Mouse (Mus musculus): ENCODE measurements at regions not wholly inside any gene's neighbourhood (a gene's known extent, or its start where the extent isn't known, plus 50 kb on each side); places are given as distances from the start of the nearest gene placed in this dataset.
A peak's percentile ranks its signal among the peaks of the same experiment; 100 is the strongest.

DNA sequence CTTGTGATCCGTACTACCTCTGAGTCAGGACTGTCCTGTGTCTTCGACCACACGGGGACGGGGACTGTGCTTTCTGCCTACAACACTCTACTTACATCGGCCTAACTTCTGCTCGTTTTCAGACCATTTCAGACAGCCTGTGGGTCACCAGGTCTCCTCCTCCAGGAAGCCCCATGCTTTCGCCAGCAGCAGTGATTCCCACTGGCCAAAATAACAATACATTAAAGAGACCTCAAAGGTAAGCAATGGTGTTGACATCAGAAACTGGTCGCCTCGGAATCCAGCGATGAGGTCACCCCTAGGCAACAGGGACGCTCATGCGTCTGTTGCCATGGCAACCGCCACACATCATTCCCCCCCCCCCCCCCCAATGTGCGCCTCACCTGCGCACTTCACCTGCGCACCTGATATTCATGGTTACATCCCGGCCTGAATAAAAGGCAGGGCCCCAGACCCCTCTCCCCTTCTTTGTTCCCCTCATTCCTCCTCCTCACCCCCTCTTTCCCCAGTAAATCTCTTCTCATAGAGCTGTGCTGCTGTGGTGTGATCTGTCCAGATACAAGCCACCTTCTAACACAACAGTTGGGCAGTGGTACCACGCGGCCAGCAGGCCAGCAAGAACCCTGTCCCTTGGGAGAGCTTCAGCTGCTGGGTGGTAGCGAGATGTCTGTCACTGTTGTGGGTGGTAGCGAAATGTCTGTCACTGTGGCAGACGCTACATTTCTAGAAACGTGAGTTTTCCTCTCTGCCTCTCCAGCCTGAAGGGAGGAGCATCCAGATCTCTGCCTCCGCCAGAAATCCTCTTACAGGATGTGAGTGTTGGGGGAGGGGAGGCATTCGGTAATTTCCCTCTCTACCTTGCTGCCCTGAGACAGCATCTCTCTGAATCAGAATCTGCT lies 145.0 kb downstream of the Setd4 start:
- no peak for DNase-seq (ENCODE audit: low spot score in 2 of 2)

DNA sequence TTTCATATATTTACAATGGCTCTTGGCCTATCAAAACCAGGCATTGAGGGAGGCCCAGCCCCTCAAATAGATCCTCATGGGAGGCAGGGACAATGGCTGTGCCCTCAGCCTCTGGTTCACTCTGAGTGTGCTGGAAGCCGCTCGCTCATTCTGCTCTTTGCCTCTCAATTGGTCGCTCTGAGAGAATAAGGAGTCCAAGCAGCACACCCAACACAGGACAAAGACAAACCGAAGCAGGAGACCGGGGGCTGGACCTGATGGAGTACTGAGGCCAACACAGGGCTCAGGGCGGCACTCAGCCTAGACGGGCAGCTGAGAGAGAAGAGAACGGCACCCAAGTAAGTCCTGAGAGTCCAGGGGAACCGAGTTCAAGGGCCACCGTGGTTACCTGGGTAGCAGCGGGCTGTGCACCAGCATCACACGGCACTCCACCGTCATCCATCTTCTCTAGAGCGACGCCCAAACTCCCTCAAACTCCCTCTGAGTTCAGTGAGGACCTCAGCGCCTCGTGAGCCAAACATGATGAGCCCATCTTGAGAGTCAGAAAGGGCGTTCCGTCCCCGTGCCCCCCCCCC lies 145.8 kb downstream of the Setd4 start:
- DNase-seq (ENCODE audit: low spot score in 2 of 2): no peak

GRCm38 (mm10) chr16:93456706-93457425 lies 147.0 kb downstream of the Setd4 start:
- DNase-seq (ENCODE audit: low spot score in 2 of 2): no peak

GRCm38 (mm10) chr16:93454080-93454997 lies 149.5 kb downstream of the Setd4 start:
- DNase-seq (ENCODE audit: low spot score in 2 of 2): peak; percentile 69 to 90

GRCm38 (mm10) chr16:93453056-93453455 lies 150.8 kb downstream of the Setd4 start:
- no peak for DNase-seq (ENCODE audit: low spot score in 2 of 2)

- DNase-seq (ENCODE audit: low spot score in 2 of 2): no peak
Observed at GRCm38 (mm10) chr16:93450896-93451295, 153.0 kb downstream of the Setd4 start.

DNA sequence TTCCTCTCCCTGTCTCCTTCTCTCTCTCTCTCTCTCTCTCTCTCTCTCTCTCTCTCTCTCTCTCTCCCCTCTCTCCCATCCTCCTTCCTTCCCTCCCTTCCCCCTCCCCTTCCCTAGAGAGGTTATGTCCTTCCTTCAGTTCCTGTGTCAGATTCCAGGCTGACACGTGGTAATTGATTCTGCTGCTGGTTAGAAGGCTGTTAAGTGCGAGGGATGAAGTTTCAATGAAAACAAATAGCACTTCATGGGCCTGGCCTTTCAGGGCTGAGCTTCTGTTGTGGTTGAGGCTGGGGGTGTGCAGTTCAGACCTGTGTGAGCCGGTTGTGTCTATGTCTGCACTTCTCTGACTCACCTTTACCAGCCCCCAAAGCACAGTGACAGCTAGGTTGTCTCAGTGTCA lies 153.9 kb downstream of the Setd4 start:
- no peak for DNase-seq (ENCODE audit: low spot score in 2 of 2)

GRCm38 (mm10) chr16:93448124-93448523 lies 155.7 kb downstream of the Setd4 start:
- no peak for DNase-seq (ENCODE audit: low spot score in 2 of 2)

DNA sequence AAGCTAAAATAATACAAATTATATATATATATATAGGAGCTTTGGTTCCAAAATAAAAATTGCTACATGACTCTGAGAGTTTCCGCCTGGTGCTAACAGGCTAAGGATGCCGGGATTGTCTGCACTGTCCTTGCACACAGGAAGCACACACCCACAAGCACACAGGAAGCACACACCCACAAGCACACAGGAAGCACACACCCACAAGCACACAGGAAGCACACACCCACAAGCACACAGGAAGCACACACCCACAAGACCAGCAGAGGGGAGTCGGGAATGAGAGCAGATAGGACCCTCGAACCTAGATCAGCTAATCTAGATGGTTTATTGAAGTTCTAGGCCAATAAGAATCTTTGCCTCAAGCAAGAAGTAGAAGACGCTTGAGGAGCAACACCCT lies 156.9 kb downstream of the Setd4 start:
- no peak for DNase-seq (ENCODE audit: low spot score in 2 of 2)

DNA sequence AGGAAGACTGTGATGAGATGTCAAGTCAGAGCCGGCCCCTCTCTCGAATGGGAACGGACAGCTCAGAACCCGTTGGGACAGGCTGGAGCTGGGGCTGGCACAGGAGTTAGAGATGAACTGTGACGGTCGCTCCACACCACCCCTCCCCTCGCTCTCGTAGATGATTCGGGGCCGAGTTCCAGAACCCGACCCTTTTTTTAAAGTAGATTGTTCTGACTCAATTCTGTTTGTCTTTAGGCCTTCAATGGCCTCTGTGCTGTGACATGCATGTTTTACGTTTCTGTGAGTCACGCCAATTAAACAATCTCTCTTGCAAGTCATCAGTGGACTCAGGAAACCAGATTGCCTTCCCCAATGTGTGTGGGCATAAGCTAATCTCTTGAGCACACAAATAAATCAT lies 157.7 kb downstream of the Setd4 start:
- no peak for DNase-seq (ENCODE audit: low spot score in 2 of 2)

- DNase-seq (ENCODE audit: low spot score in 2 of 2): no peak
Observed at GRCm38 (mm10) chr16:93442837-93443236, 161.0 kb downstream of the Setd4 start.

- DNase-seq (ENCODE audit: low spot score in 2 of 2): no peak
Observed at GRCm38 (mm10) chr16:93437608-93438425, 166.0 kb downstream of the Setd4 start.

GRCm38 (mm10) chr16:93436732-93437131 lies 167.1 kb downstream of the Setd4 start:
- no peak for DNase-seq (ENCODE audit: low spot score in 2 of 2)

DNA sequence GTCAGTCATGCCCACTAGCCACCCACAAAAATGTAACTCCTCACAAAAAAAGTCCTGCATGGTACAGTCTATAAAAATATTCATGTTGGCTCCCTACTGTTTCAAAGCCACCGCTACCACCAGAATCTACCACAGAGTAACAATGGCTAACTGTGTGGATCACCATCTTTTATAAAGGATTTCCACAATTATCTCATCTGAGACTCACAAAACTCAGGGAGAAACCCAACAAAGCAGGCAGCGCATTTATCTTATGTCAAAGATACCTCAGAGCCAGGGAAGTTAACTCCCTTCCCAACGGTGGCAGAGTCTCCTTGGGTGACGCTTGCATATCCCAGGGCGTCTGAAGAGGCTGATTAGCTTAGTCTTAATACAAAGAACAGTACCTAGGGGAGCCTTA lies 172.5 kb downstream of the Setd4 start:
- no peak for DNase-seq (ENCODE audit: low spot score in 2 of 2)

DNA sequence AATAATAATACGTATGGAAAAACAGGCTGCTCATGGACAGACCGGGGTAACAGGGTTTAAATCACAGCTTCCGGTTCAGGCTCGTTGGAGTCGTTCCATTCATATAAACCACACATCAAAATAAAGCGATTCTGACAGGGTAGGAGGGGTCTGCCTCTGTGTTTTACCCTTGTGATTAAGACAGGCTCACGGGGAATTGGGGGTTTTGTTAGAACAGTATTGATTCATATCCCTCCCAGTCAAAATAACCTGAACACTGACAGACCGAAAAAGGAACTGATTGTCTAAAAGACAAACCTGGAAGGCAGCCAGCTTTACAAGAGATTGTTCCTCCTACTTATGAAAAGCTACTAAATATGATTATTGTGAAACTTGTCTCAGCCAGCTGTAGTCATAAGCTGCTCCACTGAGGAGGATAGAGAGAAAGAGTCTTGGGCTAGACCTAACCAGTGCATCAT lies 174.5 kb downstream of the Setd4 start:
- DNase-seq (ENCODE audit: low spot score in 2 of 2): no peak

- DNase-seq (ENCODE audit: low spot score in 2 of 2): no peak
Observed at GRCm38 (mm10) chr16:93427264-93427663, 176.6 kb downstream of the Setd4 start.

DNA sequence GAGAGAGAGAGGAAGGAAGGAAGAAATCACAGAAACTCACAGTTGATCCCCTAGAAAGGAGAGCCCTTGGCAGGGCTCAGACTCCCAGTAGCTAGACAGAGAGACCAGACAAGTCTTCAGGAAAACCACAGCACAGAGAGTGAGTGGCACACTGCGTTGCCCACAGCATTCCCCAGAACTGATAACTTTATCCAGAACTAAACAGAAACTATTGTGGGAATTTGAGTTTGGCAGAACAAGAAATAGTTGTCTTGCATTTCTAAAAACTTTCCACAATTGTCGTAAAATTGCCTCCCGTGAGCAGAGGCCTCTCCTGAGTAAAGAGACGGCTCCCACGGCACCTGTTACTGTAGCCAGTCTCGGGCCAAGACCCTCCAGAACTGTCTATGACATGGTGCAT lies 178.1 kb downstream of the Setd4 start:
- DNase-seq (ENCODE audit: low spot score in 2 of 2): no peak

DNA sequence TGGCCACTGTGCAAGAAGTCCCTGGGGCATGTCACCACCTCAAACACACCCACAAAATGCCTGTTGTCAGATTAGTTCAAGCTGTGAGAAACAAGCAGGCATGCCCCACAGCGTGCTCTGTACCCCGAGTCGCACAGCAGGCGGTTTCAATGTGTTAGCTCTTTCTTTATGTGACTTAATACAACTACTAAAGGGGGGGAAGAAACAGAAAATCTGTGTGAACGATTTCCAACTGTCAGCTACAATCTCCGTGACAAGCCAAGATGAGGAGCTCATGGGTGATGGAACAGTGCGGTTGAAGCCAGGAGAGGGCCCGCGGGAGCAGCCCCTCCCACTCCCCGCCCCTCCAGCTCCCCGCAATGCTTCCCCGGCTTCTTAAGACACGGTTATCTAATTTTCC lies 180.7 kb downstream of the Setd4 start:
- no peak for DNase-seq (ENCODE audit: low spot score in 2 of 2)

GRCm38 (mm10) chr16:93422221-93422620 lies 181.6 kb downstream of the Setd4 start:
- no peak for DNase-seq (ENCODE audit: low spot score in 2 of 2)

- DNase-seq (ENCODE audit: low spot score in 2 of 2): no peak
Observed at GRCm38 (mm10) chr16:93418246-93418645, 185.6 kb downstream of the Setd4 start.

GRCm38 (mm10) chr16:93417831-93418230 lies 186.0 kb downstream of the Setd4 start:
- no peak for DNase-seq (ENCODE audit: low spot score in 2 of 2)

Measured in spleen, postnatal 4 days (tissue).